Mouse (Mus musculus): ENCODE measurements around the gene Cd79a.

The Cd79a gene

DNA sequence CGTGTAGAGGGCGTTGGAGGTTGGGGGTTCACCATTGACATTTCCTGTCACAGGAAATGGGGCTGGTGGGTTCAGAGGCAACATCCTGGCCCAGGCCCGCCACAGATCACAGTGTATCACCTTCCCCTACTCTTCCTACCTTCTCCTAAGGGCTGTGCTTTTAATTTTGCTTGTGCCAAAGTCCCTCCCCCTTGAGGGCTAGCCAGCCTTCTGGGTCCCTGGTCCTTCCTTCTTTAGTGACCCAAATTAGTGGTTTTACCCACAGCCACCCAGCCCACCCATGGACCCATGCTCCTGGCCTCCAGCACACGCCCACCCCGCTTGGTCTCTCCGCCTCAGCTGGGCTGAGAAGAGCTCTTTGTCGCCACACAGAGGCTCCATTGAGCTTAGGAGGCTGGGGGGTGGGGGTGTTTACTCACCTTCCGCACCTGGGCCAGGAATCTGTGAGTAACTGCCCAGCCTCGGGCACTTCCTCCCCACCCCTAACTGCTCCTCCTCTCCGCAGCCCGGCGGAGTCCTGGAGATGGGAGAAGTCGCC lies 10.1 kb downstream of the Cd79a start:
- no peak for ATAC-seq (ENCODE audit: insufficient number of reproducible peaks, low FRiP score, low TSS enrichment)

DNA sequence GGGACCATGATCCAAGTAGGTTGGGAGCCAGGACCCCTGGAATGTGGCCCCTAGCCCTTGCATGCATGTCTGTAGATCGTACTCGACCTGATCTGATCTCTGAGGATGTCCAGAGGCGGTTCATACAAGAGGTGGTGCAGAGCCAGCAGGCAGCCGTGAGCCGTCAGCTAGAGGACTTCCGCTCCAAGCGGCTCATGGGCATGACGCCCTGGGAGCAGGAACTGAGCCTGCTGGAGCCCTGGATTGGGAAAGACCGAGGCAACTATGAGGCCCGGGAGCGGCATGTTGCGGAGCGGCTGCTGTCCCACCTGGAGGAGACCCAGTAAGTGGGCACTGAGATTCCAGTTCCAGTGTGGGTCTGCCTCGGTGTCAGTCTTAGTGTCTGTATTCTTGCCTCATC lies 15.3 kb downstream of the Cd79a start:
- no peak for ATAC-seq (ENCODE audit: insufficient number of reproducible peaks, low FRiP score, low TSS enrichment)

DNA sequence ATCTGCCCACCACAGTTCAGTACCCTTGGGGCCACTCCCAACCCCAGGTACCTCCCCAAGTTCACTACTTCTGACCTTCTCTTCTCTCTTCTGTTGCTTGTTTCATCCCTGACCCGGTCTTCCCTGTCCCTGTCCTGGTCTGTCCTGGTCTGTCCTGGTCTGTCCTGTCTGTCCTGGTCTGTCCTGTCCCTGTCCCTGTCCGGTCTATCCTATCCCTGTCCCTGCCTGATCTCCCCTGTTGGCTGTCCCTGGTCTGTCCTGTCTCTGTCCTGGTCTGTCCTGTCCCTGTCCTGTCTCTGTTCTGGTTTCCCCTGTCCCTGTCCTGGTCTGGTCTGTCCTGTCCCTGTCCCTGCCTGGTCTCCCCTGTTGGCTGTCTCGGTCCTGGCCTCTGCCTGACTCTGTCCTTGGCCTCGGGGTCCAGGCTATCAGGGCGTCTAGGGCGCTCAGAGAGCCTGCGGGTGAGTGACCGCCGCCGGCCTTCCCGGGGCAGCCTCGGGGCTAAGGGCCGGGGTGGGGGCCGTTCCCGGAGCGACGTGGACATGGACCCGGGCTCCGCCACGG lies 21.7 kb downstream of the Cd79a start:
- no peak for ATAC-seq (ENCODE audit: insufficient number of reproducible peaks, low FRiP score, low TSS enrichment)

DNA sequence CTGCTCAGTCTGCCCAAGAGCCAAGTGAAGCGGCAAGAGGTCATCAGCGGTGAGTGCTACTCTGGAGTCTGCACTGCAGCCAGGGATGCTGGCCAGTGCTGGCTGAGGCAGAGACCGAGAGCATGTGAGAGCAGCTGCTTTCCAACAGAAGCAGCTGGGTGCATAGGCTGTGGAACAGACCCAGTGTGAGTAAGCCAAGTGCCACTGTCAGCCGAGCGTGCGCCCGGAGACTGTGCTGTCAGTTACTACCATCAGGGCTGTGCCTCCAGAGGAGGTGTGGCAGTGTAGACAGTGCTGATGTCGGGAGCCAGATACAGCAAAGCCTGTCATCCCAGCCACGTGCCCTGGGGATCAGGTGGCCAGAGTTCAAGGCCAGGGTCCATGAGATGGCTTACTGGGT lies 22.5 kb downstream of the Cd79a start:
- peak; percentile 45; the same call in 1 of the 2 replicates for ATAC-seq (ENCODE audit: insufficient number of reproducible peaks, low FRiP score, low TSS enrichment)

DNA sequence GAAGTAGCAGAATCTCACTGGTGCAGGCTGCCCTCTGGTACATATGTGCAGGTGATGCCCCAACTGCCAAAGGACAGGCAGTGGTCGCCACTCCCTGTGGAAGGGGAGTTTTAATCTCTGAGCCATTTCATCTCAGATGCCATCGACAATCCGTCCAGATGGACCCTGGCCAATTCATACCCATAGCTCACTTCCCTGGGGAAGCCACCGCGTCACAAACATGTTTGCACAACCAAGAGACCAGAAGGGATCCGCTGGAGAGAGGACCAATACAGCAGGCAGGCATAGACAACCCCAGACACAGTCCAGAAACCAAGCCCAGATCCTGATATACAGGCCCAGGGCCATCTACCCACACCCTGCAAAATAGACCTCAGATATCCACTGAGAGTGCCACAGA lies 33.3 kb downstream of the Cd79a start:
- ATAC-seq (ENCODE audit: insufficient number of reproducible peaks, low FRiP score, low TSS enrichment), result no peak

DNA sequence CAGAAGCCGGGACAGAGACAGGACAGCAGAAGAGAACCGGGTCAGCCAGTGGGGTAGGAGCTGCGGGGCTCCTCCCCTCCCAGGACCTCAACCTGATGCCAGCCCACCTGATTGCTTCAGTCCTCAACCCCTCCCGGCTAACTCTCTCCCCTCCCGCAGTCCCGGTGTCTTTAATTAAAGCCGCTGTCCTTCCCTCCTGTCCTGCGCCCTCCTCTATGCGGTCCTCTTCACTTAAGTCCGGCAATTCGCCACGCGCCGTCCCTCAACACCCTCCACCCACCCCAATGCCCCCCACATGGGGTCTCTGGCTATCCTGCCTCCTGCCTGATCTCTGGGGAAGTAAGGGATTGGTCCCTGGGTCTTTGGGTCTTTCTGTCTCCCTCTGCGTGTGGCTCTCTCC lies 34.5 kb downstream of the Cd79a start:
- no peak for ATAC-seq (ENCODE audit: insufficient number of reproducible peaks, low FRiP score, low TSS enrichment)

DNA sequence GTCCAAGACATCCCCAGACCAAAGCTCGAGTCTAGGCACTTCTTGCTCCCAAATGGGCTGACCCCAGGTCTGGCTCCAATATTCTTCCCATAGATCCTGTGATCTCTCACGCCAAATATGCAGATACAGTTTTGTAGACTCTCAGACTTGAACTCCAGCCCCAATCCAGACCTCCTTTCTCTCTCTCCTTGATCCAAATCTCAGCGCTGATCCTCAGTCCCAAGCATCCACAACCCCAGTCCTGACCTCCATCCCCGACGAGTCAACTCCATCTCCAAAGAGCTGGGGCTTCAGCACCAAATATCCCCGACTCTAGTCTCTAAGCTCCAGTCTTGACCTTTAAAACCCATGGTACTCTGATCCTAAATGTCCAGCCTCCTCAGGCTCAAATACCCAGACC lies 46.5 kb downstream of the Cd79a start:
- no peak for ATAC-seq (ENCODE audit: insufficient number of reproducible peaks, low FRiP score, low TSS enrichment)

DNA sequence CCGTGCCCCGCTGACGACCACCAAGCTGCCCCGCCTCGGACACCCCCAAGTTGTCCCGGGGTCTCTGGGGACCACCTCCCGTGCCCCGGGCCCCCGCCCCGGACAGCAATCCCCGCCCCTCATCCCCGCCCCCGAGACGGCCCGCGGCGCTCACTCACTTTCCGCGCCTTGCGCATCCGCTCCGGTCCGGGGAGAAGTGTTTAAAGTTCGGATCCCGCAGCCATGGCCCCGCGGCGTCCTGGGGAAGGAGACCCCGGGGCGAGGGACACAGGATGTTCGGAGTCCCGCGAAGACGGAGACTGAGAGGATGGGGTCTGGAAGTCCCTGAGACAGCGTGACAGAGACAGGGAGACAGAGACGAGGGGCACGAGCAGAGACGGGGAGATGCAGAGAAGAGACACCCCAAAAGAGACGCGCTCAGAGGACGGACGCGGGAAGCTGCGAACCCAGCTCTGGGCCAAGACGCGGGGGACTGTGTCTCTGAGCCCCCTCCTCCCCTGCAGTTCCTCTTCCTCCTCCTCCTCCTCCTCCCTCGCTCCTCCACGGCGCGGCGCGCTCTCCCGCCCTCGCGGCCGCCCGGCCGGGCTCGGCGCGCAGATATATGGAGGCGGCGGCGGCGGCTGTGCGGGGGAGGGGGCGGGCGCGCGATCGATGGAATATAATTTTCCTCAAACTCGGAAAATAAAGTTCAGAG lies 47.2 kb downstream of the Cd79a start, which contains the start of gene Gm4881:
TSS of gene Gm4881 (minus strand) at position 238 of the 694 bp plus-strand sequence.
- no peak for ATAC-seq (ENCODE audit: insufficient number of reproducible peaks, low FRiP score, low TSS enrichment)

DNA sequence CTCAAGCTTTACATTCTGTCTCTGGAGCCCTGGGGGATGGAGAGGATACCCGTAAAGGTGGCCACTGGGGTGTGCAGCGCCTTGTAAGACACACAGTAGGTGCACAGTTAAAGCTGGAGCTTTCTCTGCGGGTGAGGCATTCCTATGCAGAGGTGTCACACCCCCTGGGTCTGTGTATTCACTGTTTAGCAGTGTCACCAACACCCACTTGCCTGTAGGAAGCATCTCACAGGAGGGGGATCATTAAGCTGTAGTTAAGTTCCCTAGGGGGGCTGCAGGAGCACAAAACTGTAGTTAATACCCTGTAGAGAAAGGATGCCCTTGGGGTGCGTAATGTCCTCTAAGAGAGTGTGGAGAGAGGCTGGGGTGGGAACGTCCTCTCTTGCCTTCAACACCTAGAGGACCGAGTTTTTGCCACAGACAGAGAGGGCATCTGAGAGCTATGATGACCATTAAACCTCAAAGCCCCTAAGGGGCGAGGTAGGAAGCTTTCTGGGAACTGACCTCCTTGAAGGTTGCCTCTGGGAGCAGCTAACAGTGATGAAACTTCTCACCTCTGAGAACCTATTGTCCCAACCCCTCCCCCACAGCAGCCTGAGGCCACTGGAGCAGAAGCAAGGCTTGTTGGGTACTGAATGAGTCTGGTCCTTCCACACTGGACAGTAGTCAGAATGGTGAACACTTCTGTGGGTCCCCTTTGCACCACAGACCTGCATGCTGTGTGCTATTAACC lies 50.3 kb downstream of the Cd79a start:
- ATAC-seq (ENCODE audit: insufficient number of reproducible peaks, low FRiP score, low TSS enrichment), result no peak

DNA sequence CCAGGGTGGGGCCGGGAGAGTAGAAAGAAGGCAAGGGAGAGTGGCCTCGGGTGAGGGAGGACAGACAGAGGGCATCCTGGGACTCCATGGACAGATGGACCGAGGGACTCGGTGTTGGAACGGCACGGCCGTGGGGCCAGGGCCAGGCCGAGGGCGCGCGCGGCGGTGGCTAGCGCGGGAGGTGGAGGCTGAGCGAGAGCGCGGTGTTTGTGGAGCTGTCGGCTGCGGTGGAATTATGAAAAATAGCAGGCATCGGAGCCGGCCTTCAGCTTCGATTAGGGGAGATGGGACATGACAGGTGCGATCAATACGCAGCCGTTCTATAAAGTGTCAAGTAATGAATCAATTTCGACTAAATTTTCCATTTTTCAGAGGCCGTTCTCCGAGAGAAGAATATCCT lies 51.6 kb downstream of the Cd79a start:
- no peak for ATAC-seq (ENCODE audit: insufficient number of reproducible peaks, low FRiP score, low TSS enrichment)

DNA sequence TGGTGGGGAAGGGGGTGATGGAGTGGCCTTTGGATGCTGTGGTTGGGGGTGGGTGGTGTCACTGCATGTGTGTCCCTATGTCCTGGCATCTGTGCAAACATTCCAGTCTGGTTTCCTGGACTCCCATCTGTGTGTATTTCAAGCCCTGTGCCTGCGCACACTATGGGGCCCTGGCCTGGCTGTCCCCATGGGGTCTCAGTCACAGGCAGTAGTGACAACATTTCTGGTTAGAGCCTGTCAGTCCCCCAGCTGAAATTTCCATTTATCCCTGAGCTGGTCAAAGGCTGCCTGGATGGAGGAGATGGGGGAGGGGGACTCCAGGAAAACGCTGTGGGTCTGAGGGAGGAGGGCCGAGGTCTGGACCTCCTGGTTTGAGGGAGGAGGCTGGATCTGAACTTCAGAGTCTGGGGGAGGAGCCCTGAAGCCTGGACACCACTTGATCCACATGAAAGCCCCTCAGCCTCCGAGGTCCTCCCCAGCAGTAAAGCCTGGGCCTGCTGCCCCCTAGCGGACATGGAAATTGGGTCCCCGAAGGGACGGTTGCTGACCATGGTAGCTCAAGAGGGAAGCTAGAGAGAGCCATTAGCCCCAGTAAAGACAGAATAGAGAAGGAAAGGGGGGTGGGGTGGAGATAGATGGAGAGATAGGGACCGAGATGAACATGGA lies 52.9 kb downstream of the Cd79a start:
- no peak for ATAC-seq (ENCODE audit: insufficient number of reproducible peaks, low FRiP score, low TSS enrichment)

All from cerebellum, adult (tissue).